Mouse (Mus musculus) lung, adult 2 months (tissue): Measurements from ENCODE around the gene Otud1.

Experiments
- CTCF ChIP-seq: fragments of 200-500 bp; IDR thresholded peaks from 2 replicates; pipeline ENCODE4 v1.5.1; 2011; ENCODE audit warnings: mild to moderate bottlenecking, low read length, control low read depth; ENCODE audit not compliant: insufficient read depth
- POLR2A ChIP-seq: fragments of 200-500 bp; IDR thresholded peaks from 2 replicates; pipeline ENCODE4 v1.6.1; 2011; ENCODE audit warnings: low read depth, mild to moderate bottlenecking, control low read depth, low read length, borderline replicate concordance; ENCODE audit errors: extremely low read depth

DNA sequence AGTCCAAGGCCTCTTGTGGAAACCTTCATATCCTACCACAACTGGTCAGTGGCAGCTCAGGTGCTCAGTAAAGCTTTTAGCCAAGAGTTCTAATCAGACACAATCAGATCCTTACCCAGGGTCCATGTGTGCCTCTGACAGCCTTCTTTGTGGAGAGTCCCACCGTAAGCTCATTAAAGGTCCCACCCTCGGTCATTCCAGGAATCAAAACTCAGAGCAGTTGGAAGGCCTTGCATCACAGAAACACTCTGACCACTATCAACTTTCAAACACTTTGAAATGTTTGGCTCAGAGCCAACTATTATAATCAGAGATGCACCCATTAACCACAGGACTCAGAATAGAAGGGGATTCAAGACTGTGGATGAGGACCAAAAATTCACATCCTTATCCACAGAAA is 12.4 kb upstream of the Otud1 start:
- TF ChIP-seq CTCF = no peak
- no peak for TF ChIP-seq POLR2A
